Comparison of ENCODE assay signal across 23 mouse cellular contexts in genomic region chr1:82038171-82038570, GRCm38 (mm10).
DNase-seq lines count a peak whose midpoint lies in the region; ATAC-seq and TF ChIP-seq lines count a peak whose summit lies in the region.
"Had no signal": no experiment of that assay in that cellular context is flagged by ENCODE, and none has a peak within 500 bp of the region (broad histone marks: within the 10 kb centered on the region; RNA-seq: fewer than 3 reads in every experiment).

No protein-coding gene starts in this region.

- H3K27ac ChIP-seq in limb, embryonic 10.5 days: no peak overlapping the region
- H3K27ac ChIP-seq in lung, postnatal 0 days (ENCODE audit: low read length): no peak overlapping the region
- H3K27ac ChIP-seq: embryonic facial prominence, embryonic 10.5 days; embryonic facial prominence, embryonic 12.5 days; forebrain, embryonic 10.5 days; forebrain, embryonic 12.5 days had no signal

- no peak overlapping the region for H3K4me2 ChIP-seq in lung, postnatal 0 days (replicated peaks; ENCODE audit: low read depth, low read length)
- H3K4me2 ChIP-seq: embryonic facial prominence, embryonic 12.5 days; forebrain, embryonic 12.5 days had no signal

- H3K27me3 ChIP-seq in limb, embryonic 10.5 days (ENCODE audit: low read depth, poor library complexity, severe bottlenecking): no peaks in the 10 kb centered on the region
- no peaks in the 10 kb centered on the region for H3K27me3 ChIP-seq in lung, postnatal 0 days (replicated peaks; ENCODE audit: insufficient read depth, low read length)
- H3K27me3 ChIP-seq: CH12.LX; embryonic facial prominence, embryonic 12.5 days had no signal

- TF ChIP-seq CTCF in lung, postnatal 0 days (IDR thresholded peaks at IDR 0.05): no peak

- H3K9ac ChIP-seq in lung, postnatal 0 days (replicated peaks; ENCODE audit: low read depth): no peak overlapping the region
- H3K9ac ChIP-seq: embryonic facial prominence, embryonic 12.5 days; forebrain, embryonic 12.5 days had no signal

- peak; percentile 23 for DNase-seq in adrenal gland, adult 2 months
- DNase-seq in adrenal gland, postnatal 10 days: no peak
- DNase-seq in NIH3T3 (ENCODE audit: low read depth): peak; percentile 59
- peak; percentile 16 for DNase-seq in fat pad, adult 2 months (ENCODE audit: extremely low read depth, low read depth, low spot score)
- no peak for DNase-seq in limb, embryonic 10.5 days (ENCODE audit: low spot score)
- DNase-seq in lung, postnatal 0 days (ENCODE audit: low spot score): no peak
- DNase-seq in ovary, postnatal 14 days (ENCODE audit: low spot score): no peak
- DNase-seq: adrenal gland, postnatal 14 days; B cell, adult 2 months; cerebellum, adult 11-12 months; cerebellum, adult 2 months; cerebellum, adult 9-10 months; cerebellum, postnatal 10 days; cerebellum, postnatal 25 days had no signal

- no peak overlapping the region for H3K4me3 ChIP-seq in limb, embryonic 10.5 days
- H3K4me3 ChIP-seq in lung, postnatal 0 days (ENCODE audit: low read depth, low read length): no peak overlapping the region
- H3K4me3 ChIP-seq: embryonic facial prominence, embryonic 10.5 days; embryonic facial prominence, embryonic 12.5 days; forebrain, embryonic 10.5 days; forebrain, embryonic 12.5 days had no signal

- no peaks in the 10 kb centered on the region for H3K9me3 ChIP-seq in limb, embryonic 10.5 days (replicated peaks)
- no peaks in the 10 kb centered on the region for H3K9me3 ChIP-seq in lung, postnatal 0 days (ENCODE audit: low read length)
- H3K9me3 ChIP-seq: embryonic facial prominence, embryonic 10.5 days; embryonic facial prominence, embryonic 12.5 days; forebrain, embryonic 10.5 days; forebrain, embryonic 12.5 days; G1E had no signal

- H3K36me3 ChIP-seq in limb, embryonic 10.5 days: no peaks in the 10 kb centered on the region
- H3K36me3 ChIP-seq in lung, postnatal 0 days (ENCODE audit: insufficient read depth, low read length): no peaks in the 10 kb centered on the region
- H3K36me3 ChIP-seq: embryonic facial prominence, embryonic 10.5 days; embryonic facial prominence, embryonic 12.5 days; forebrain, embryonic 10.5 days; forebrain, embryonic 12.5 days; G1E had no signal

- ATAC-seq in lung, postnatal 0 days: no peak
- ATAC-seq: CD4-positive, CD25-positive, alpha-beta regulatory T cell, adult 4 months; forebrain, embryonic 14.5 days; forebrain, embryonic 16.5 days had no signal

- peaks cover 8% of the 10 kb centered on the region; the same call in 1 of the 2 replicates for H3K4me1 ChIP-seq in limb, embryonic 10.5 days
- H3K4me1 ChIP-seq in lung, postnatal 0 days (ENCODE audit: insufficient read depth, low read depth, low read length): no peaks in the 10 kb centered on the region
- H3K4me1 ChIP-seq: forebrain, embryonic 12.5 days had no signal

- no peak for TF ChIP-seq EP300 in lung, postnatal 0 days (IDR thresholded peaks at IDR 0.05)

- WGBS in limb, embryonic 10.5 days: 91% methylated on average over 4 of the region's 4 CpGs
- WGBS in lung, postnatal 0 days: 79% methylated on average over 4 of the region's 4 CpGs

Comparison
In these comparisons a context has a peak if more than half of its experiments do, and no peak if none do; other contexts are left out.
1. DNase-seq: peak in adrenal gland, adult 2 months (single experiment), NIH3T3 (single experiment) and fat pad, adult 2 months (single experiment); none in adrenal gland, postnatal 10 days (single experiment), limb, embryonic 10.5 days (single experiment), lung, postnatal 0 days (single experiment) and ovary, postnatal 14 days (single experiment).